Mouse (Mus musculus) gastrocnemius, postnatal 14 days (tissue): ENCODE data around the gene Eif4g2. TPM values are rescaled to one million over a fixed set of nuclear protein-coding genes. Genes with fewer than 3 reads are reported as not detected.

ENCODE experiments used
- total RNA-seq, 2 experiments: library from RNA; stranded (reverse); gene quantifications; 2 replicates each; pipeline ENCODE4 v1.2.3; 2021

Gene Eif4g2
- total RNA-seq, 2 experiments from 2014 or later: 561 to 606 TPM

Other genes starting within 250 kb of the Eif4g2 start
- gene Rnf141, start 238.6 kb downstream of the Eif4g2 start, total RNA-seq: 10 to 100 TPM; 12.7 to 13.7 TPM
- 10 to 100 TPM; 10.4 to 11.9 TPM for gene Lyve1, start 219.8 kb downstream of the Eif4g2 start, total RNA-seq
- gene Mrvi1, start 100.6 kb downstream of the Eif4g2 start, total RNA-seq: 10 to 100 TPM in 1 of 2 experiments, 1 to 10 TPM in 1; 6.3 to 10.1 TPM
- gene Ctr9, start 54.1 kb downstream of the Eif4g2 start, total RNA-seq: 10 to 100 TPM; 15.5 to 16.9 TPM